Mouse (Mus musculus) right cerebral cortex, postnatal 14 days (tissue): Measurements from ENCODE around the gene Ifitm2.

Source experiments
- DNase-seq: peaks from one replicate; pipeline ENCODE4 v3.0.0; 2022

The Ifitm2 gene

DNA sequence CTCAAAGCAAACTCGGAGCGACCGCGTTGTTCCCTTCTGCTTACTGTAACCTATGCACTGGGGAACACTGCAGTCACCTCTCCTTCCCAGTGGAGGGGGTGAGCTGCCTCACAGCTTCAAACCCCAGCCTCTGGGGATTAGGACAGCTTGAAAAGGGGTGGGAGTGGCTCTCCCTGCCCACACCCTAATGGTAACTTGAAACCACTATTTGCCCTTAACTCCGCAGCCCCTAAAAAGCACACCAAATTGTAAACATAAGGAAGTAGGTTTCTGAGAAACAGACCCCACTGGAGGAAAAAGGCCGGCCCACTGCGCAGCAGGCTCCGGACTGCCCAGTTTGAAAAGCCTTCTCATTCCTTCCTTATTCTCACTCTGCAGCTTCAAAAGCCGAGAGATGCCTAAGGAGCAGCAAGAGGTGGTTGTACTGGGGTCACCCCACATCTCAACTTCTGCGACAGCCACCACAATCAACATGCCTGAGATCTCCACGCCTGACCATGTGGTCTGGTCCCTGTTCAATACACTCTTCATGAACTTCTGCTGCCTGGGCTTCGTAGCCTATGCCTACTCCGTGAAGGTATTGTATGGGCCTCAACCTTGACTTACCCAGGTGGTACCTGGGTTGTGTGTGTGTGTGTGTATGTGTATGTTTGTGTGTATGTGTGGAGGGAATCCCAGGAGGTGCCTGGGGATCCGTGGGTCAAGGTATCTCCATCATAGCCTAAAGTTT is 12.2 kb upstream of the Ifitm2 start:
- no peak for DNase-seq

DNA sequence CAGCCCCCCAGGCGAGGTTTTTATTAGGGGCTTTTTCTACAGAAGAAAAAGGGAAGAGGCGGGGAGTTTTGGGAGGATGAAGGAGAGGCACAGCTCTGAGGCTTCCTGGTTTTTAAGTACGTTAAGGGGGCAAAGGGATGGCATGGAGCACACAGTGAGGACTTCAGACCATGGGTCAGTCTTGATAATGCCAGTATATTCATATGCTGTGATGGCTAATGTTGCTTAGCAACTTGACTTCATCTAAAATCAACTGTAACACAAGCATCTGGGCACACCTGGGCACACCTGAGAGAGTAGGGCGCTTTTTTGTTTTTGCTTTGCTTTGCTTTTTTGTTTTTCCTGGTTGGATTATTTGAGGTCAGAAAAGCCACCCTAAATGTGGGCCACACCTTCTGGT is 11.1 kb upstream of the Ifitm2 start, which contains the start of gene Ifitm1:
Gene Ifitm1, plus strand, starts transcription at position 301 of the 400 bp plus-strand sequence.
- DNase-seq, result no peak

DNA sequence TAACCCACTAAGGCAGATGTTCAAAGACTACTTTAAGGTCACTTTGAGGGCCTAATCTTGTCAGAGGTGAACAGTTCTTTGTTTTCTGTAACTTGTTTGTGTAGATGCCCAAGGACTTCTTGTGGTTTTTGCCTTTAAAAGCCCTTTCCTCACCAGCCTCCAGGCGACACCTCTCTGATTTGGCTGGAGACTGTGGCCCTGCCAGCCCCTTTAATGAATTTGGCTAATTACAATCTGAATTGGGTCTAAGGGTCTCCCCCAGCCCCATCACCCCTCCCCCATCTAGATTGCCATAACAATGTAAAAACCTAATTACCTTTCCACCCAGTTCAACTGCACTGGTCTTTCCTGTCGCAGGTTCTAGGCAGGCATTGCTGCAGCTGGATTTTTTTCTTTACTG is 6.9 kb upstream of the Ifitm2 start:
- DNase-seq, result no peak

DNA sequence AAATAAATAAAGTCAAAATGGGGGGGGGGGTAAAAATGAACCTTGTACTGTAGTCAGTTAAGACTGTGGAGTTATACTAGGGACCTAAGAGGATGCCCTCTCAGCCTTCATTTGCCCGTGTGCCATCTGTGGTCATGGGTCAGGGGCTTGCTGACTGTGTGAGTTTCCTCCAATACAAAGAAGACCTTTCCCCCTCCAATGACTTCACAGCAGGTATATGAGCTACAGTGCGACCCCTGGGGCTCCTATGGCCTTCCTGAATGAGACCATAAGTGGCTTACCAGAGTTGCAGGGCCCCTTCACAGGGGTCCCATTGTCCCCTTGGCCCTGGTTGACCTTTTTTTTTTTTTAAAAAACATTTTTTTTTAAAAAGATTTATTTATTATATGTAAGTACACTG is 5.6 kb upstream of the Ifitm2 start:
- no peak for DNase-seq

DNA sequence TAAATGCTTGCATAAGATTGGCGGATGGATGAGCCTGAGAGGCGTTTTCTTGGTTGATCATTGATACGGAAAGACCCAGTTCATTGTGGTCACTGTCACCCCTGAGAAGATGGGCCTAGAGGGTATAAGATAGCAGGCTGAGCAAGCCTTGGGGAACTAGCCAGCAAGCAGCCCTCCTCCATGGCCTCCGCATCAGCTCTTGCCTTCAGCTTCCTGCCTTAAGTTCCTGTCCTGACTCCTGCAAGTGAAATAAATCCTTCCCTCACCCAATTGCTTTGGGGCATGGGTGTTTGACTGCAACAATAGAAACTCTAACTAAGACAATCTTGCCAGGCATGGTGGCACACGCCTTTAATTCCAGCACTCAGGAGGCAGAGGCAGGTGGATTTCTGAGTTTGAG is 4.2 kb upstream of the Ifitm2 start:
- no peak for DNase-seq

DNA sequence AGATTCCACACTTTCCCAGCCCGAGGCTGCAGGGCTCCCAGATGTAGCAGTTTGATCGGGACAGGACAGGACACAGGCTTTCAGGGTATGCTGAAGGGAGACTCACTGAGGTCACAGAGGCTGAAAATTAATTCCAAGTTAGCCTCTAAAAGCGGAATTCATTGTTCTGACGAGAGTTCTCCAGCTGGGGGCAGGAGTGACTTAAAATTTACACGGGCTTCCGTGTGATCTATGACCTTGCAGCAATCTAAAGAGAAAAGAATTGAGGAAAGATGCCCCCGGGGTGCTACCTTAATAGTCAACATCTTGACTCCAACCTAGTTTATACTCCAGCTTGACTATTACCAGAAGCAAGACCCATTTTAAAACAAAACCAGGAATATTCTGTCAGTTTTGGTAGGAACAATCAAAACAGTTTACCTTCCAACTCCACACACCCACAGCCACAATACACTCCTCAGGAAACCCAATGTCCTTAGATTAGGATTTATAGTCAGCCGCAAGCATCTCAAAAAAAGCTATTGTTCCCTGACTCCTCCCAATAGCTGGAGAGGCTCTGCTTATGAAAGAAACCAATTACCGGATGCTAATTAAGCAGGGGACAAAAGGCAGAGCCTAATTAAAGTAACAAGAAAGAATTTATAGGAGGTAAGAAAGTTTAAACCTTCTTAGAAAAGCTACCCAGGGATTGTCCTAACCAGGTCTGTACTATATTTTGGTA is 3.6 kb upstream of the Ifitm2 start:
- DNase-seq, result no peak

DNA sequence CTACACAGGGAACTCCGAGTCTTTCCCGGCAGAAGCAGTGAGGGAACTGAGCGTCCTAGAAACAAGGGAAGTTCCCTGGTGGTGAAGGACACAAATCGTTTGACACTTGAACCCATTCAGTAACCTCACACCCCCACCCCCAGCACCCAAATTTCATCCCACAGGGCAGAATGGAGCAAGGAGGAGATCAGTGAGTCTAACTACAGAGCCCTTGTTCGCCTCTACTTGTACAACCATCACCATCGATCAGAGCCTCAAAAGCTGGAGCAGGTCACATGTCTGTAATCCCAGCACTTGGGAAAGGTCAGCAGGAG is 726 bp upstream of the Ifitm2 start:
- no peak for DNase-seq

DNA sequence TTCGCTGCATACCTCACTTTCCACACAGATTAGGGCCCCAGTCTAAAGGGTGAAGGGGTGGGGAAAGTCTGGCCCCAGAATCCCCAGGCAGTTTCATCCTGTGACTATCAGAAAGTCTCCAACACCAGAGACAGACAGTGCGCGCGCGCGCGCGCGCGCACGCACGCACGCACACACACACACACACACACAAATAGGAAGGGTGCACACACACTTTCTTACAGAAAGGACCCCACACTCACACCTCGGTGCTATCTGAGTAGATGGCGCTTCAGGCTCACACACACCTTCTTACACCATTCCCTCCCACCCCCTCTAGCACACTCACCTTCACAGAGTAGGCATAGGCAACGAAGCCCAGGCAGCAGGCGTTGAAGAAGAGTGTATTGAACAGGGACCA is 445 bp downstream of the Ifitm2 start:
- no peak for DNase-seq

DNA sequence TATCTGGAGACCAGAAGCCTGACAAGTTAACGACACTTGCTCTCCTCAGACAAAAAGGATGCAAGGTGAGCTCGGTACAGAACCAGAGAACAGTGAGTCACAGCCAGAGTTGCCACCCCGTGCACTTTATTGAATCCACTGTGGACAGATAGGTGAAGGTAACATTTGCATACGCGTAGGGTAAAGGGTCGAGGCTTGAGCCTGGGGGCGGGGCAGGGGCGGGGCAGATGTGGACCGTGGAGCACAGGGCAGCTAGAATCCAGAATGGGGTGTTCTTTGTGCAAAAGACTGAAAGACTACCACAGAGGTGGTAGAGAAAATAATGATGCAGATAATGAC is 1.1 kb downstream of the Ifitm2 start:
- no peak for DNase-seq

DNA sequence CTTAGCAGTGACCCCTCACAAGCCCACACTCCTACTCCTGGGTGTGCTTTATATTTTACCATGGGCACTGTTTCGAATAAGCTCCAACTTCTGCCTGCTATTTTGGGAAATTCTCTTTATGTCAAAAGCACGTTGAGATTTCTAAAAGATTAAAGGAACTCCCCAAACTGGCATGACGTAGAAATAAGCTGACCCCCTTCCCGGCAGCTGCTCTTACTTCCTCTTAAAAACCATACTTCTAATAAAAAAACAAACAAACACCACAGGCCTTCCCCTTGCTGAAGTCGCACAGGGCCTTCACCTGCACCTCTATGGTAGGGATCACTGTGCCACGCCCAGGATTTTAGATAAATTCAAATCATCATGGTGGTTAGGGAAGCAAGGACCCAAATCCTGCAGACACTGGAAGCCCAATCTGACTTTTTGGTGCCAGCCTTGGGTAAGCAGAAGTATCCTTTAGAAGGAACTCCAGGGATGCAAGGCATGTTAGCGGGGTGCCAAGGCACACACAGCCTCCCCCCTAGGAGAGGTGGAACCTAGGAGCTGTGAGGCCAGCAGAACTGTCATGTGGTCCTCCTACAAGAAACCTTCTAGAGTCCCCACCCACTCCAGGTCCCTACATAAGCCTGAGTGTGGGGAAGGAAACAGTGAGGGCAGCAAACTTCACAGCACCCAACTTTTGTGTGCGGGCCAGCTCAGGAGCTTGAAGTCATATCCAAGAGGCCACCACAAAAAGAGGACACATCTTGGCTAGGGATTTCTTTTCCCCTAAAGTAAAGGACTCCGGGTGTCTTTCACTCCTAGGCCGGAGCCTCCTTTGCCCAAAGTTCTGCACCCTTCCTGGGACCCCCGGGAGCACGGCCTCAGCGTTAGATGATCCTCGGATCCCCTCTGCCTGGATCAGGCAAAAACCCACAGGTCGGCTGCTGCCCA is 1.7 kb downstream of the Ifitm2 start:
- DNase-seq, result no peak

DNA sequence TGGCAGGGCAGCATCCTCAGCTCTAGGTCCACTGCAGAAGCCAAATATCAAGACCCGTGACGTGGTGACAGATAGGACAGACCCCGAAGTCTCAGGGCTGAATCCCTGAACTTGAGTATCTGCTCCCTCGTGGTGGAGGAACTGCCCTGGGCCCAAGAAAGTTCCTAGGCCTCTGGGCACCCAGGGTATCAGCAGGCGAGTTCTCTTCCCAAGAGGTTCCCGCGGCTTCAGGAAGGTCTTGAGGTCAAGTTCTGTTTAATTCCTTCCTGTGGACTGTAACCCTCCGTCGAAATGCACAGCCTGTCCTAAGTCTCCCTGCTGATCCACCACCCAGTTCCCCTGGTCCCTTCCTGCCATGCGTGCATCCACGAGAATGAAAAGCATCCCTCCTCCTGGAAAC is 2.7 kb downstream of the Ifitm2 start:
- DNase-seq, result no peak

DNA sequence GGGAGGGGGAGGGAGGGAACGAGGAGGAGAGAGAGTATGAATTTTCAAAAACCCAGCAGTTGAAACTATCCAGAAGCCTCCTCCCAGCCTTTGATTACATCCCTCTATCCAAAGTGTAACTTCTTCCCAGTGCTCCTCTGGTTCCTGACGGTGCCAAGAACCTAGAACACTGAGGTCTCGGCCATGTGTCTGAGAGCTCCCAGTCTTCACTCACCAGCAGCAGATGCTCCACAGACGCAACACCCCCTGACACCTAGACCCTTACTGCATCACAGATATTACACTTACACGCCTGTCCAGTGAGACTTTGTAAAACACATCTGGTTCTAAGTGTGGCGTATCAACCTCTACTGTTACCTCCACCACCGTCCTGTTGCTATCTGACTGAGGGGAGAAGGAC is 3.3 kb downstream of the Ifitm2 start:
- no peak for DNase-seq

DNA sequence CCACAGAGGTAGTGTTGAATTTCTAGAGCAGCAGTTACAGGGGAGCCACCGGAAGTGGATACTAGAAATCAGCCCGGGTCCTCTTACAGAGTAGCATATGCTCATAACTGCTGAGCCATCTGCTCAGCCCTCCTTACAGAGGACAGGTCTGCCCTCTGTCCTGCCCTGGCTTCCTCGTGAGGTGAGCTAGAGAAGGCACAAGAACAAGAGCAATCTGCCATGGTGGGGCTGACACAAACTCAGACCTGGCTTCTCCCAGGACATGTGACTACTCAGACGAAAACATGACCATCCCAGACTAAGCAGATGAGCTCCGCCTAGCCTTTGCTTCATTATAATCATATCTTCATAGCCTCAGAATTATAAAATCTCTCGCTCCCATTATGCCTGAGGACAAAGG is 4.0 kb downstream of the Ifitm2 start:
- DNase-seq, result no peak

DNA sequence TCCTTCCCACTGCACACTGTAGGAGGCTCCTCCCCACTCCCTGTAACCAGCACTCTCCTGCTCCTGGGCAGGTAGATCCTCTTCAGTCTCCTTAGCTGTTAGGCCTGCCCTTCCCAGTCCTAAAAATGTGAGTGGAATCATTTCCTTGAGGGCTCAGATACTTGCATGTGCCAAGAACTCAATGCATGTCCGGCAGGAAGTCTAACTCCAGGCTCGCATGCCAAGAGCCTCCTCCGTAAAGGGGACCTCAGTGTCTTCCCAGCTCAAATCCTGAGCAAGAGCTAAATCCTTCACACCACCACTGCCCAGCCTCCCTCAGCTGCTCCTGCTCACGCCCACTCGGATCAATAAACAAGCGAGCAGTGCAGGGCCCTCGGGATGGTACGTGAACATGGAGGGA is 4.7 kb downstream of the Ifitm2 start:
- no peak for DNase-seq

DNA sequence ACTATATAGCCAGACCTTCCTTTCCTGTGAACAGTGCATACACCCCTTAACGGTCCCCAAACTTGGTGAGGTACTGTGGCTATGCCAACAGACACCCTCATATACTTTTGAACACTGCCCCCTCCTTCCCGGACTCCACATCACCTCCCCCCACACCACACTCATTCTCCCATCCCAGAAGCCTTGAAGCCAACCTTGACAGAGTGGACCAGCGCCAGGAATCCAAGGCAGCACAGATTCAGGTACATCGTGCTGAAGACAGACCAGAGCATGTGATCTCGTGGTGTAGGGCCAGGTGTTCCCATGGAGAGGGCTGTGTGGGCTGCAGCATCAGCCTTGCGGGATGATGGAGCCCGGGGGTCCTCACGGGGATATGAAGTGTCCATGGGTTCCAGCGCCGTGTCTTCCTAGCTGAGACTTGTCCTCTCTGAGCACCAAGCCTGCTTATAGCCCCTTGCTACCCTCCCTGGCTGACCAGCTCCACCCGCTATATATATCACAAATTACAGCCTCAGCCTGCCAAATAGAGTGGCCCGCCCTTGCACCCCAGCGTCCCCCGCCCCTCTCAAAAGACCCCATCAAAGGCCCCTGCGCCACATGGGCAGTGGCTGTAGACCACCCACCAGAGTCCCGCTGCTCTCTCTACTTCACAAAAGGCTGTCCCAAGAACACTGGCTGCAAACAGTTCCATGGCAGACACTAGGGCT is 5.8 kb downstream of the Ifitm2 start, which contains the start of gene Ifitm5:
Gene Ifitm5, minus strand, starts transcription at position 468 of the 707 bp plus-strand sequence.
- DNase-seq, result no peak

DNA sequence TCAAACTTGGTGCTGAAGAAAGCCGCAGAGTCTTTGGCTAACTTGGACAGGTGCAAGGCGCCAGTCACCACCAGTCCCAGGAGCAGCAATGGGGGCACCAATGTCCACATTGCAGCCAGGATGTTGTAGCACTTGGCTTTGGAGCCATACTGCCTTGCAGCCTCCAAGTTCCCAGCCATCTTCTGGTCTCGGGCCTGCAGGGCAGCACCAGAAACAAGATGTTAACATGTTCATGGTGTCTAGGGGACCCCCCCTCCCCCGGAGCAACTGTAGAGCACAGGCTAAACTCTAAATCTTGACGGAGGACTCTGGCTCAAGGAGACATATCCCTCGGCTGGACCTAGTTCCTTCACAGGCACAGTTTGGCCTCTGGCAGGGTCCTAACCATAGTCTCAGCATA is 6.5 kb downstream of the Ifitm2 start:
- DNase-seq, result no peak

DNA sequence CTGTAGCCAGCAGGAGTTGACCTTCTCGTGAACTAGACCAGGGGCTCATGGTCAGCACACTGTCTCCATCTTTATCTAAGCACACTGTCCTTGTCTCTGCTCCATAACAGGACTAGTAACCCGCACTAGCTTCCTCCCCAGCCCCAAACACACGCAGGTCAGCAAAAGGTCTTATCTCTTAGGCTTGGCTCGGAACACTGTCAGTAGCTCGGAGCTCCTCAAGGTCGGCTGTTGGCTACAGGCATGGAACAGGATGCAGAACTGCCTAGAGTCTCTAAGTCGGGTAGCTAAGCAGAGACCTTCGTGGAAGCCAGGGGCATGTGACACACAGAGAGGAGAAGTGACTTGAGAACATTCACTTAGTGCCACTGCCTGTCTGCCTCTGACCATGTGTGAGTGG is 7.6 kb downstream of the Ifitm2 start:
- no peak for DNase-seq

DNA sequence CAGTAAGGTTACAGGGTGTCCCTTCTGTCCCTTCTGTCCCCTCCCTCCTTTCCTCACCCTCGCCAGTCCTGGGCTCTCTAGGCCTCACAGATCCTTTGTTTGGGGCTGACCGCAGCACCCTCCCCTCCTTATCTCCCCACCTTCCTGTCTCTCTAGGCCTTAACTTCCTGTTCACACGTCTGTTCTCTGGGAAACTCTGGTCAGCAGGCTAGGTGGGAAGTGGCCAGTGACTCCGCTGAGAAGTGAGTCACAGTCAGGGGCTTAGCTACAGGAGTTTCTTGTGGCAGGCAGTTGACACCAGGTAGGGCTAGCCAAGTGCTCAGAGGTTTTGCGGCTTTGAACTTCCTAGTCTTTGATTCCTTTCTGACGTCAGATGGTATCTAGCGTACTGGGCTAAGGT is 8.8 kb downstream of the Ifitm2 start:
- DNase-seq, result no peak

DNA sequence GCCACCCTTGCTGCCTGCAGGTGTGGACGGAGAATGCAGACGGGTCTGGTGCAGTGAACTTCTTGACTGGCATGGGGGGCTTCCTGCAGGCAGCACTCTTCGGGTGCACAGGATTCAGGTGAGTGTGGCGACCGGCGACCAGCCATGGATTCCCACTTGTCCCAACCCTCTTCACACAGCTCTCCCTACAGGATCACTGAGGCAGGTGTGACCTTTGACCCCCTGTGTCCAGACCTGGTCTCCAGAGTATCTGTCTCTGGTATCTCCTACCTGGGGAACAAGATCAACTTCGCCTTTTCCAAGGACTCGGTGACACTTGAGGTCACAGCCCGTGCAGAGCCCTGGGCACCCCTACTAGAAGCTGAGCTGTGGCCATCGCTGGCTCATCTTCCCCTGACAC is 9.5 kb downstream of the Ifitm2 start:
- DNase-seq, result no peak

DNA sequence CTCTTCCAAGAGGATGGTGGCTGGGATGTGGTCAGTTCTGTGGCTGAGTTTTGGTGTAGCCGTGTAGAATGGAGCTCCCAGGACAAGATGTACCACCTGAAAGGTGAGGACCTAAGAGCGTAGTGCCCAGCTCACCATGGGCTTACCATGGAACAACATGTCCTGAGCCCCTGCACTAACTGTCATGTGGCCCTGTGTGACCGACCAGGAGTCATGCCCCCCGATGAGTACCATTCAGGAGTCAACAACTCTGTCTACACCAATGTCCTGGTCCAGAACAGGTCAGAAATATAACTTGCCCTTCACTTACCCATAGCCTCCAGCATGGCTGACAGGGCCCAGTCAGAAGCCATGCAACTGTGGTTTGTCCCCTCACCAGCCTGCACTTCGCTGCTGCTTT is 10.5 kb downstream of the Ifitm2 start:
- DNase-seq, result no peak

DNA sequence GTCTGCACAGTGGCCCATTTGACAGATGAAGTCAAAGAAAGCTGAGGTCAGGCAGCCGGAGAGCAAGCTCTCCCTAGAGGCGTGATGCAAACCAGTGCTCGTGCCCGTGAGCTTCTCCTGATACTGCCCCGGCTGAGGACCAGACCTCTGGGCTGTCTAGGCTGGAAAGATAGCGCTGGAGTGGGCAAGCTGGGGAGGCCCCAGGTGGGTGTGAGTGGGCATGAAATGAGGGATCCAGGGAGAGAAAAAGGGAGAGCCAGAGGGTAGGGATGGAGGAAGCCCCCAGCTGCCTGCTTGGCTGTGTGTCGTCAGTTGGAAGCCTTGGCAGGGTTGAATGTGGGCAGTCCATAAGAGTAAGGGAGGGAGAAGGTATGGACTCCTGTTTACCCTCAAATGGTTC is 11.6 kb downstream of the Ifitm2 start:
- no peak for DNase-seq

DNA sequence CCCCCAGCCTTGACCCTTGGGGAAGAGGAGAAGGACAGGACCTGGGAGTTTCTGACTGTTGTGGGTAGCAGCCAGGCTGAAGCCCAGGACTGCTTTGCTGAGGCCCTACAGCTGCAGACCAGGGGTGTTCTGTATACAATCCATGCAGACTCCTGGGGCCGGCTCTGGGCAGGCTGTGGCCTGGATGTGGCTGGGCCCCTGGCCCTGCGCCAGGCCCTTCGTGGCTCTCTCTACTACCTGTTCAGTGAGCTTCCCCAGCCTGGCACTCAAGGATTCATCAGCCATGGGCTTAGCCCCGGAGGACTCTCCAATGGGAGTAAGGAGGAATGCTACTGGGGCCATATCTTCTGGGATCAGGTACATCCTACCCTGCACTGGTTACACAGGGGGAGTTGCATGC is 12.4 kb downstream of the Ifitm2 start:
- no peak for DNase-seq

DNA sequence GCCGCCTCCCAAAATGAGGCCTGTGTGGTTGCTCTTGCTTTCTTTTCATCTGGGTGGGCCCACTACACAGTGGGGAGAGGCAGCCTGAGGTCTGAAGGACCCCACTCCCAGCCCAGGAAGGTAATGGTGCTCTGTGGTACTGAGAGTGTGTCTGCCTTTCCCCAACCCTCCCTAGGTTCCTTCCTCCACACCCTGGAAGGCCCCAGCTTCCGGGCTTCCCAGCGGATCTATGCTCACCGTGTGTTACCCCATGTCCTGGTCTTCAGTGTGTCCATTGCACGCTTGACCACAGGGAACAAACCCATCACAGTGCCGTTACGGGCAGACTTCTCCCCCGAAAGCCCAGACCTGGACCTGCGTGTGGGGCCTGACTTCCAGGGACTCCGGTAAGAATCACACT is 13.0 kb downstream of the Ifitm2 start:
- no peak for DNase-seq
